Mouse (Mus musculus) embryonic fibroblast, embryonic 13.5 days (primary cell): ENCODE measurements around the gene Cherp.

Experiments used
- CTCF ChIP-seq: IDR thresholded peaks from 2 replicates; pipeline ENCODE4 v1.5.1; 2011; ENCODE audit warnings: mild to moderate bottlenecking, control low read depth, low read length, moderate library complexity, borderline replicate concordance; ENCODE audit not compliant: insufficient read depth
- POLR2A ChIP-seq: IDR thresholded peaks from 2 replicates; pipeline ENCODE4 v1.6.1; 2011; ENCODE audit warnings: low read depth, mild to moderate bottlenecking, control low read depth, low read length, moderate library complexity

DNA sequence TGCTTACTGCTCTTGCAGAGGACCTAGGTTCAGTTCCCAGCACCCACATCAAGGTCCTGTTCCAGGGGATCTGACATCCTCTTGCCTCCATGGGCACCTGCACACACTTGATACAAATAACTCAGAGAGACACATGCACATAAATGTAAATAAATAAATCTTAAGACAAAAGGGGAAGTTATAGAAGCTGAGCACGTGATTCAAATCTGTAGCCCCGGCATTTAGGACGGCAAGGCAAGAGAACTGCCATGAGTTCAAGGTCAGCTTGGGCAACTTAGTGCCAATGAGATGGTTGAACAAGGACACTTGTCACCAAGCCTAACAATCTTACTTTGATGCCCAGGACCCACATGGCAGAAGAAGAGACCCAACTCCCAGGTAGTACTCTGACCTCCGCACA lies 57.0 kb downstream of the Cherp start:
- TF ChIP-seq CTCF = no peak
- no peak for TF ChIP-seq POLR2A
